Mouse (Mus musculus): ENCODE results near the gene Pax2. TPM values are rescaled to one million over a fixed set of nuclear protein-coding genes. Genes with fewer than 3 reads are reported as not detected.
"Not testable (repeated sequence)": the region's sequence is repeated elsewhere in the genome, so short reads cannot be mapped to it uniquely, and the experiment has no call there.

The Pax2 gene
- polyA plus RNA-seq, 1 experiment = not detected

- H3K4me3 ChIP-seq (ENCODE audit: insufficient read depth, low read depth, low read length) = no peak overlapping the region
- peaks cover 20% of the 10 kb centered on the region for H3K4me1 ChIP-seq (ENCODE audit: control insufficient read depth, insufficient read depth, low read length)
- TF ChIP-seq CTCF (IDR thresholded peaks at IDR 0.05; ENCODE audit: insufficient read depth, low read depth, low read length) = no peak
- no peak for TF ChIP-seq POLR2A (IDR thresholded peaks at IDR 0.05; ENCODE audit: insufficient read depth, low read depth, low read length)
- 3% methylated on average over 37 of the region's 37 CpGs for WGBS
- H3K27ac ChIP-seq (ENCODE audit: insufficient read depth, low read depth, low read length) = no peak overlapping the region
Observed at GRCm38 (mm10) chr19:44837426-44838205, 81.8 kb downstream of the Pax2 start.

- 15% methylated on average over 9 of the region's 9 CpGs for WGBS
- peaks cover 20% of the 10 kb centered on the region for H3K4me1 ChIP-seq (ENCODE audit: control insufficient read depth, insufficient read depth, low read length)
- H3K4me3 ChIP-seq (ENCODE audit: insufficient read depth, low read depth, low read length) = no peak overlapping the region
- no peak for TF ChIP-seq CTCF (IDR thresholded peaks at IDR 0.05; ENCODE audit: insufficient read depth, low read depth, low read length)
- no peak for TF ChIP-seq POLR2A (IDR thresholded peaks at IDR 0.05; ENCODE audit: insufficient read depth, low read depth, low read length)
- H3K27ac ChIP-seq (ENCODE audit: insufficient read depth, low read depth, low read length) = no peak overlapping the region
Observed at GRCm38 (mm10) chr19:44838321-44838720, 82.5 kb downstream of the Pax2 start.

- WGBS = 94% methylated on average over 15 of the region's 15 CpGs
- H3K4me1 ChIP-seq (ENCODE audit: control insufficient read depth, insufficient read depth, low read length); H3K4me3 ChIP-seq (ENCODE audit: insufficient read depth, low read depth, low read length); H3K27ac ChIP-seq (ENCODE audit: insufficient read depth, low read depth, low read length): not testable (repeated sequence)
Observed at GRCm38 (mm10) chr19:44842661-44843060, 86.8 kb downstream of the Pax2 start.

- no peak overlapping the region for H3K27ac ChIP-seq (ENCODE audit: insufficient read depth, low read depth, low read length)
- TF ChIP-seq CTCF (IDR thresholded peaks at IDR 0.05; ENCODE audit: insufficient read depth, low read depth, low read length) = no peak
- no peak for TF ChIP-seq POLR2A (IDR thresholded peaks at IDR 0.05; ENCODE audit: insufficient read depth, low read depth, low read length)
- H3K4me1 ChIP-seq (ENCODE audit: control insufficient read depth, insufficient read depth, low read length) = no peaks in the 10 kb centered on the region
- H3K4me3 ChIP-seq (ENCODE audit: insufficient read depth, low read depth, low read length) = no peak overlapping the region
- 87% methylated on average over 12 of the region's 12 CpGs for WGBS
Observed at GRCm38 (mm10) chr19:44849465-44849864, 93.6 kb downstream of the Pax2 start.

- Histone ChIP-seq H3K4me3 (ENCODE audit: insufficient read depth, low read depth, low read length) (no peak overlapping the region), H3K4me1 (ENCODE audit: control insufficient read depth, insufficient read depth, low read length) (no peaks in the 10 kb centered on the region), H3K27ac (ENCODE audit: insufficient read depth, low read depth, low read length) (no peak overlapping the region)
- 83% methylated on average over 1 of the region's 1 CpGs for WGBS
- no peak for TF ChIP-seq CTCF (IDR thresholded peaks at IDR 0.05; ENCODE audit: insufficient read depth, low read depth, low read length)
- TF ChIP-seq POLR2A (IDR thresholded peaks at IDR 0.05; ENCODE audit: insufficient read depth, low read depth, low read length) = no peak
Observed at GRCm38 (mm10) chr19:44858671-44859070, 102.8 kb downstream of the Pax2 start.

- WGBS = 64% methylated on average over 2 of the region's 2 CpGs
- Histone ChIP-seq H3K4me1 (ENCODE audit: control insufficient read depth, insufficient read depth, low read length) (no peaks in the 10 kb centered on the region), H3K27ac (ENCODE audit: insufficient read depth, low read depth, low read length) (no peak overlapping the region), H3K4me3 (ENCODE audit: insufficient read depth, low read depth, low read length) (no peak overlapping the region)
- TF ChIP-seq CTCF (IDR thresholded peaks at IDR 0.05; ENCODE audit: insufficient read depth, low read depth, low read length) = no peak
- no peak for TF ChIP-seq POLR2A (IDR thresholded peaks at IDR 0.05; ENCODE audit: insufficient read depth, low read depth, low read length)
Observed at GRCm38 (mm10) chr19:44868766-44869165, 112.9 kb downstream of the Pax2 start.

- 44% methylated on average over 15 of the region's 15 CpGs for whole genome bisulfite sequencing
- Histone ChIP-seq H3K4me3 (ENCODE audit: insufficient read depth, low read depth, low read length) (no peak overlapping the region), H3K27ac (ENCODE audit: insufficient read depth, low read depth, low read length) (no peak overlapping the region), H3K4me1 (ENCODE audit: control insufficient read depth, insufficient read depth, low read length) (0 out of 2 replicates have a peak, but pooled peaks cover 3% of the 10 kb centered on the region)
- TF ChIP-seq CTCF (IDR thresholded peaks at IDR 0.05; ENCODE audit: insufficient read depth, low read depth, low read length) (no peak), POLR2A (IDR thresholded peaks at IDR 0.05; ENCODE audit: insufficient read depth, low read depth, low read length) (no peak)
Observed at GRCm38 (mm10) chr19:44874186-44874898, 118.5 kb downstream of the Pax2 start.

GRCm38 (mm10) chr19:44874928-44875327, 119.1 kb downstream of the Pax2 start:
- TF ChIP-seq POLR2A (IDR thresholded peaks at IDR 0.05; ENCODE audit: insufficient read depth, low read depth, low read length) (no peak), CTCF (IDR thresholded peaks at IDR 0.05; ENCODE audit: insufficient read depth, low read depth, low read length) (no peak)
- Histone ChIP-seq H3K27ac (ENCODE audit: insufficient read depth, low read depth, low read length) (no peak overlapping the region), H3K4me3 (ENCODE audit: insufficient read depth, low read depth, low read length) (no peak overlapping the region), H3K4me1 (ENCODE audit: control insufficient read depth, insufficient read depth, low read length) (0 out of 2 replicates have a peak, but pooled peaks cover 3% of the 10 kb centered on the region)
- 48% methylated on average over 6 of the region's 6 CpGs for WGBS

- H3K4me3 ChIP-seq (ENCODE audit: insufficient read depth, low read depth, low read length) = no peak overlapping the region
- WGBS = 92% methylated on average over 1 of the region's 1 CpGs
Observed at GRCm38 (mm10) chr19:44875718-44876117, 119.9 kb downstream of the Pax2 start.

More at GRCm38 (mm10) chr19:44875718-44876117, 119.9 kb downstream of the Pax2 start:
- H3K27ac ChIP-seq (ENCODE audit: insufficient read depth, low read depth, low read length) = no peak overlapping the region
- 0 out of 2 replicates have a peak, but pooled peaks cover 3% of the 10 kb centered on the region for H3K4me1 ChIP-seq (ENCODE audit: control insufficient read depth, insufficient read depth, low read length)
- no peak for TF ChIP-seq POLR2A (IDR thresholded peaks at IDR 0.05; ENCODE audit: insufficient read depth, low read depth, low read length)
- no peak for TF ChIP-seq CTCF (IDR thresholded peaks at IDR 0.05; ENCODE audit: insufficient read depth, low read depth, low read length)
